Mouse (Mus musculus) neural tube, embryonic 11.5 days (tissue): ENCODE results near the gene Enthd1. TPM values are rescaled to one million over a fixed set of nuclear protein-coding genes. Genes with fewer than 3 reads are reported as not detected.

Source experiments
- ATAC-seq: fragments of 200-750 bp; cut with Nextera tagmentation; 2 replicates; pipeline ENCODE4 v1.8.0; 2017; ENCODE audit warnings: moderate number of reproducible peaks, mild to moderate bottlenecking, moderate TSS enrichment, moderate library complexity; ENCODE audit not compliant: insufficient read depth, low FRiP score, low TSS enrichment
- DNase-seq: peaks from one replicate; pipeline ENCODE4 v3.0.0-alpha.2; 2015; ENCODE audit warnings: low spot score
- H3K27ac ChIP-seq: fragments of 300-500 bp; sonication (generic); 2 replicates; pipeline ENCODE4 v1.5.1; 2014; ENCODE audit warnings: low read depth, mild to moderate bottlenecking, low read length
- H3K27me3 ChIP-seq: fragments of 300-500 bp; sonication (generic); 2 replicates; pipeline ENCODE4 v1.6.1; 2014; ENCODE audit warnings: mild to moderate bottlenecking, low read length, mixed read lengths; ENCODE audit not compliant: control insufficient read depth, insufficient read depth
- H3K36me3 ChIP-seq: fragments of 300-500 bp; sonication (generic); 2 replicates; pipeline ENCODE4 v1.6.1; 2014; ENCODE audit warnings: mild to moderate bottlenecking, low read length, moderate library complexity, mixed read lengths; ENCODE audit not compliant: control insufficient read depth, insufficient read depth
- H3K4me1 ChIP-seq: fragments of 300-500 bp; sonication (generic); 2 replicates; pipeline ENCODE4 v1.6.1; 2014; ENCODE audit warnings: low read length, mixed read lengths; ENCODE audit not compliant: control insufficient read depth, insufficient read depth
- H3K4me2 ChIP-seq: fragments of 300-500 bp; sonication (generic); 2 replicates; pipeline ENCODE4 v1.6.1; 2014; ENCODE audit warnings: low read depth, mild to moderate bottlenecking, moderate library complexity
- H3K4me3 ChIP-seq: fragments of 300-500 bp; sonication (generic); 2 replicates; pipeline ENCODE4 v1.5.1; 2014; ENCODE audit warnings: low read depth, low read length
- H3K9ac ChIP-seq: fragments of 300-500 bp; sonication (generic); 2 replicates; pipeline ENCODE4 v1.6.1; 2014; ENCODE audit warnings: mild to moderate bottlenecking, low read length
- H3K9me3 ChIP-seq: fragments of 300-500 bp; sonication (generic); 2 replicates; pipeline ENCODE4 v1.6.1; 2016; ENCODE audit warnings: low read length; ENCODE audit not compliant: control insufficient read depth
- WGBS: fragments of 180-500 bp; shearing (Covaris S2); extraction: QIAGEN DNeasy Blood & Tissue Kit; methylation state at CpG from one replicate; pipeline ENCODE4 v1.1.7; 2014; 5-methylcytosine and 5-hydroxymethylcytosine counted together
- polyA plus RNA-seq: library from polyadenylated mRNA; unstranded; fragments of >200 nt; fragmentation: Nextera tagmentation; extraction: Ambion mirVana; gene quantifications from 2 replicates; pipeline ENCODE4 v1.2.1, GENCODE M21; 2014

Enthd1 gene
- polyA plus RNA-seq, 1 experiment from 2014 or later: not detected

- Histone ChIP-seq H3K27me3 (no peaks in the 10 kb centered on the region), H3K4me1 (peaks cover 3% of the 10 kb centered on the region; the same call in 1 of the 2 replicates), H3K9me3 (no peaks in the 10 kb centered on the region), H3K27ac (no peak overlapping the region), H3K36me3 (no peaks in the 10 kb centered on the region), H3K4me2 (no peak overlapping the region), H3K9ac (no peak overlapping the region), H3K4me3 (no peak overlapping the region)
- whole genome bisulfite sequencing: 92% methylated on average over 1 of the region's 1 CpGs
- ATAC-seq: no peak
- DNase-seq: no peak
Measured at GRCm38 (mm10) chr15:80485601-80486000, 79.4 kb downstream of the Enthd1 start.

- H3K9me3 ChIP-seq: no peaks in the 10 kb centered on the region
- ATAC-seq (no peak), DNase-seq (no peak)
- no peak overlapping the region for H3K4me2 ChIP-seq
- H3K27me3 ChIP-seq: no peaks in the 10 kb centered on the region
- H3K4me3 ChIP-seq: no peak overlapping the region
- H3K9ac ChIP-seq: no peak overlapping the region
- H3K27ac ChIP-seq: no peak overlapping the region
- 79% methylated on average over 9 of the region's 9 CpGs for WGBS
- no peaks in the 10 kb centered on the region for H3K36me3 ChIP-seq
- H3K4me1 ChIP-seq: peaks cover 3% of the 10 kb centered on the region; the same call in 1 of the 2 replicates
Measured at GRCm38 (mm10) chr15:80483041-80483705, 81.8 kb downstream of the Enthd1 start.

GRCm38 (mm10) chr15:80482348-80482747, 82.6 kb downstream of the Enthd1 start:
- no peaks in the 10 kb centered on the region for H3K36me3 ChIP-seq
- H3K9me3 ChIP-seq: no peaks in the 10 kb centered on the region
- H3K27ac ChIP-seq: no peak overlapping the region
- H3K4me1 ChIP-seq: peaks cover 3% of the 10 kb centered on the region; the same call in 1 of the 2 replicates
- ATAC-seq: no peak
- 83% methylated on average over 8 of the region's 8 CpGs for WGBS
- H3K27me3 ChIP-seq: no peaks in the 10 kb centered on the region
- no peak overlapping the region for H3K9ac ChIP-seq
- DNase-seq: no peak
- no peak overlapping the region for H3K4me2 ChIP-seq
- no peak overlapping the region for H3K4me3 ChIP-seq

GRCm38 (mm10) chr15:80474429-80475002, 90.4 kb downstream of the Enthd1 start:
- DNase-seq (no peak), ATAC-seq (no peak)
- Histone ChIP-seq H3K4me2 (no peak overlapping the region), H3K9ac (no peak overlapping the region), H3K36me3 (no peaks in the 10 kb centered on the region), H3K4me1 (no peaks in the 10 kb centered on the region), H3K27me3 (no peaks in the 10 kb centered on the region), H3K27ac (no peak overlapping the region), H3K4me3 (no peak overlapping the region), H3K9me3 (no peaks in the 10 kb centered on the region)
- 81% methylated on average over 6 of the region's 6 CpGs for WGBS

DNA sequence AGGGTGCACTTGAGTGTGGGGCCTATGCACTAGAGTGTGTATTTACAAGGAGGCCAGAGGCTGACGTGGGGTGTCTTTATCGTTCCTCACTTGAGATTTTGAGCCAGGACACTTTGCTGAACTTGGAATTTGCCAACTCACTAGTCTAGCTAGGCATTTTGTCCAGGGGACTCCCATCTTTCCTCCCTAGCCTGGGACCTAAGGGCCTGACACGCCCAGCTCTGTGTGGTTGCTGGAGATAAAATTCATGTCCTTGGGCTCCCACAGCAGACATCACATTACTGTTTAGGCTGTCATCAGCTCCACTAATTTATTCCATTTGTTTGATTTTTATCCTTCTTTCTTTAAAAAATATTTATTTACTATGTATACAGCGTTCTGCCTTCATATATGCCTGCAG, 97.1 kb downstream of the Enthd1 start:
- H3K36me3 ChIP-seq: no peaks in the 10 kb centered on the region
- no peaks in the 10 kb centered on the region for H3K4me1 ChIP-seq
- ATAC-seq: no peak
- no peak overlapping the region for H3K4me3 ChIP-seq
- H3K9me3 ChIP-seq: no peaks in the 10 kb centered on the region
- no peak overlapping the region for H3K27ac ChIP-seq
- WGBS: 91% methylated on average over 4 of the region's 4 CpGs
- H3K27me3 ChIP-seq: peaks cover 5% of the 10 kb centered on the region; the same call in 1 of the 2 replicates
- no peak overlapping the region for H3K9ac ChIP-seq
- DNase-seq: no peak
- no peak overlapping the region for H3K4me2 ChIP-seq

DNA sequence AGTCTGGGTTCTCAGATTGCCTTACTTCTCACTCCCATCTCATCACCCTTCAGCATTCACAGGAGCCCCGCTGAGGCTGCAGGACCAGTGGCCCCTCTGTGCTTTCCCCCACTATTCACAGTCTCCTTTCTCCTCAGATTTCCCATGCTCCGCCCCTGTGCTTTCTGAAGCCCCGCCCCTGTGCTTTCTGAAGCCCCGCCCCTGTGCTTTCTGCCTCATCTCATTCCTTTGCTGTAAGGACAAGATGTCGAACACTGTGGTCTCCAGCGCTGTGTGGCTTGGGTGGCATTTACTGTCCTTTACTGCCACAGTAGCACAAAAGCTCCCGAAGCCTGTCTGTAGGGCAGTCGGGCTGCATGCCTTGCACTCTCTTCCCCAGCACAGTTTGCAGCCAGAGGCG, 102.8 kb downstream of the Enthd1 start:
- Histone ChIP-seq H3K4me3 (no peak overlapping the region), H3K9ac (no peak overlapping the region)
- no peak for ATAC-seq

GRCm38 (mm10) chr15:80461446-80461845, 103.5 kb downstream of the Enthd1 start:
- Histone ChIP-seq H3K27me3 (peaks cover 7% of the 10 kb centered on the region; the same call in 1 of the 2 replicates), H3K9me3 (no peaks in the 10 kb centered on the region), H3K9ac (no peak overlapping the region), H3K36me3 (no peaks in the 10 kb centered on the region), H3K4me3 (no peak overlapping the region), H3K27ac (no peak overlapping the region), H3K4me2 (no peak overlapping the region), H3K4me1 (no peaks in the 10 kb centered on the region; the same call in 1 of the 2 replicates)
- 61% methylated on average over 2 of the region's 2 CpGs for WGBS
- DNase-seq (no peak), ATAC-seq (no peak)

More for the DNA sequence above, 102.8 kb downstream of the Enthd1 start:
- peaks cover 7% of the 10 kb centered on the region; the same call in 1 of the 2 replicates for H3K27me3 ChIP-seq
- H3K9me3 ChIP-seq: no peaks in the 10 kb centered on the region
- no peaks in the 10 kb centered on the region; the same call in 1 of the 2 replicates for H3K4me1 ChIP-seq
- no peak overlapping the region for H3K27ac ChIP-seq
- H3K36me3 ChIP-seq: no peaks in the 10 kb centered on the region
- DNase-seq: peak; percentile 58
- WGBS: 4% methylated on average over 9 of the region's 9 CpGs
- H3K4me2 ChIP-seq: peak overlapping the region; percentile 40

GRCm38 (mm10) chr15:80460011-80460410, 104.9 kb downstream of the Enthd1 start:
- no peaks in the 10 kb centered on the region for H3K9me3 ChIP-seq
- ATAC-seq (no peak), DNase-seq (no peak)
- no peak overlapping the region; the same call in 1 of the 2 replicates for H3K9ac ChIP-seq
- no peaks in the 10 kb centered on the region for H3K36me3 ChIP-seq
- 43% methylated on average over 9 of the region's 9 CpGs for WGBS
- no peaks in the 10 kb centered on the region; the same call in 1 of the 2 replicates for H3K4me1 ChIP-seq
- H3K4me2 ChIP-seq: no peak overlapping the region
- peaks cover 7% of the 10 kb centered on the region; the same call in 1 of the 2 replicates for H3K27me3 ChIP-seq
- H3K27ac ChIP-seq: no peak overlapping the region
- H3K4me3 ChIP-seq: no peak overlapping the region

GRCm38 (mm10) chr15:80457984-80458383, 107.0 kb downstream of the Enthd1 start:
- Histone ChIP-seq H3K9me3 (no peaks in the 10 kb centered on the region), H3K36me3 (no peaks in the 10 kb centered on the region), H3K27me3 (peaks cover 3% of the 10 kb centered on the region; the same call in 1 of the 2 replicates), H3K4me2 (no peak overlapping the region), H3K27ac (no peak overlapping the region), H3K9ac (no peak overlapping the region), H3K4me3 (no peak overlapping the region), H3K4me1 (no peaks in the 10 kb centered on the region; the same call in 1 of the 2 replicates)
- ATAC-seq: no peak
- DNase-seq: no peak
- 89% methylated on average over 3 of the region's 3 CpGs for WGBS
